ENCODE assay signal across 14 mouse cellular contexts in the genomic region with DNA sequence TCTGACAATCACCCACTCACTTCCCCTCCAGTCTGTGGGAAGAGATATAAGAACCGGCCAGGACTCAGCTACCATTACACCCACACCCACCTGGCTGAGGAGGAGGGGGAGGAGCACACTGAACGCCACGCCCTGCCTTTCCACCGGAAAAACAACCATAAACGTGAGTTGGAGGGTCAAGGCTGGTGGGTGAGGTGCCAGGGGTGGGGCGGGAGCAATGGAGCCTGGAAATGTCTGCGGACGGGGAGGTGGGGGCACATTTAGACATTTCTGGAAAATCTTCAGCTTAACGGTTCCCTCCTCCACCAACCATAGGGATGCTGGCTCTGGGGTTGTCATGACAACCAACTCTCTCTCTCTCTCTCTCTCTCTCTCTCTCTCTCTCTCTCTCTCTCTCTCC. TPM values are rescaled to one million over a fixed set of nuclear protein-coding genes. Genes with fewer than 3 reads are reported as not detected.
A peak's percentile ranks its signal among the peaks of the same experiment; 100 is the strongest.
DNase-seq lines count a peak whose midpoint lies in the region; ATAC-seq and TF ChIP-seq lines count a peak whose summit lies in the region.
"Had no signal": no experiment of that assay in that cellular context is flagged by ENCODE, and none has a peak within 500 bp of the region (broad histone marks: within the 10 kb centered on the region; RNA-seq: fewer than 3 reads in every experiment).

No protein-coding gene starts in this region.

- no peak for TF ChIP-seq EP300 in liver, postnatal 0 days (IDR thresholded peaks at IDR 0.05; ENCODE audit: low read depth)

- peaks cover 3% of the 10 kb centered on the region; the same call in 1 of the 2 replicates for H3K27me3 ChIP-seq in liver, embryonic 11.5 days (replicated peaks; ENCODE audit: control insufficient read depth, insufficient read depth, low read length)
- peaks cover 9% of the 10 kb centered on the region for H3K27me3 ChIP-seq in liver, postnatal 0 days (ENCODE audit: insufficient read depth, low read length)
- no peaks in the 10 kb centered on the region for H3K27me3 ChIP-seq in embryonic facial prominence, embryonic 12.5 days
- no peaks in the 10 kb centered on the region for H3K27me3 ChIP-seq in midbrain, embryonic 16.5 days (ENCODE audit: control insufficient read depth, insufficient read depth, low read depth, low read length)

- 41% methylated on average over 9 of the region's 9 CpGs for WGBS in liver, embryonic 11.5 days
- WGBS in liver, postnatal 0 days (ENCODE audit: insufficient replicate concordance), result 52% methylated on average over 9 of the region's 9 CpGs
- WGBS in embryonic facial prominence, embryonic 12.5 days, result 43% methylated on average over 9 of the region's 9 CpGs
- 15% methylated on average over 9 of the region's 9 CpGs for WGBS in midbrain, embryonic 16.5 days

- no peaks in the 10 kb centered on the region for H3K9me3 ChIP-seq in liver, embryonic 11.5 days (ENCODE audit: control insufficient read depth, low read length)
- no peaks in the 10 kb centered on the region for H3K9me3 ChIP-seq in liver, postnatal 0 days (ENCODE audit: low read length)
- no peaks in the 10 kb centered on the region for H3K9me3 ChIP-seq in embryonic facial prominence, embryonic 12.5 days
- H3K9me3 ChIP-seq in midbrain, embryonic 16.5 days (replicated peaks; ENCODE audit: control insufficient read depth, low read length, poor library complexity, severe bottlenecking), result no peaks in the 10 kb centered on the region
- H3K9me3 ChIP-seq: lung, embryonic 15.5 days had no signal

- TF ChIP-seq CTCF in liver, postnatal 0 days (IDR thresholded peaks at IDR 0.05; ENCODE audit: low read depth), result no peak

- no peak overlapping the region for H3K9ac ChIP-seq in liver, embryonic 11.5 days (ENCODE audit: low read depth, low read length)
- H3K9ac ChIP-seq in liver, postnatal 0 days (replicated peaks), result no peak overlapping the region
- no peak overlapping the region for H3K9ac ChIP-seq in embryonic facial prominence, embryonic 12.5 days
- peak overlapping the region; percentile 61 for H3K9ac ChIP-seq in midbrain, embryonic 16.5 days (ENCODE audit: low read depth, low read length)
- H3K9ac ChIP-seq: lung, embryonic 15.5 days had no signal

- H3K4me3 ChIP-seq in liver, embryonic 11.5 days (ENCODE audit: low read depth, low read length), result no peak overlapping the region
- no peak overlapping the region for H3K4me3 ChIP-seq in liver, postnatal 0 days (ENCODE audit: low read depth, low read length)
- no peak overlapping the region for H3K4me3 ChIP-seq in embryonic facial prominence, embryonic 12.5 days
- H3K4me3 ChIP-seq in midbrain, embryonic 16.5 days (ENCODE audit: low read depth, low read length), result peak overlapping the region; percentile 3; the same call in 1 of the 2 replicates
- H3K4me3 ChIP-seq: gastrocnemius, adult 2 months; lung, embryonic 15.5 days had no signal

- ATAC-seq in liver, embryonic 11.5 days (replicated peaks; ENCODE audit: low FRiP score), result no peak
- no peak for ATAC-seq in liver, postnatal 0 days
- no peak for ATAC-seq in embryonic facial prominence, embryonic 12.5 days (ENCODE audit: insufficient number of reproducible peaks, insufficient read depth, low FRiP score, low TSS enrichment)
- ATAC-seq in midbrain, embryonic 16.5 days, result no peak

- H3K4me2 ChIP-seq in liver, embryonic 11.5 days, result peak overlapping the region; percentile 21; the same call in 1 of the 2 replicates
- no peak overlapping the region for H3K4me2 ChIP-seq in liver, postnatal 0 days (ENCODE audit: low read depth, low read length)
- H3K4me2 ChIP-seq in embryonic facial prominence, embryonic 12.5 days (replicated peaks), result peak overlapping the region; percentile 16
- peak overlapping the region; percentile 49 for H3K4me2 ChIP-seq in midbrain, embryonic 16.5 days (ENCODE audit: low read length)
- H3K4me2 ChIP-seq: lung, embryonic 15.5 days had no signal

- no peaks in the 10 kb centered on the region for H3K36me3 ChIP-seq in liver, embryonic 11.5 days (ENCODE audit: control insufficient read depth, insufficient read depth, low read length)
- no peaks in the 10 kb centered on the region for H3K36me3 ChIP-seq in liver, postnatal 0 days (replicated peaks; ENCODE audit: insufficient read depth, low read length)
- H3K36me3 ChIP-seq in embryonic facial prominence, embryonic 12.5 days, result no peaks in the 10 kb centered on the region
- peaks cover 9% of the 10 kb centered on the region; the same call in 1 of the 2 replicates for H3K36me3 ChIP-seq in midbrain, embryonic 16.5 days (ENCODE audit: control insufficient read depth, insufficient read depth, low read length)
- H3K36me3 ChIP-seq: lung, embryonic 15.5 days had no signal

- peaks cover 52% of the 10 kb centered on the region for H3K4me1 ChIP-seq in liver, embryonic 11.5 days (replicated peaks; ENCODE audit: control insufficient read depth, insufficient read depth, low read length)
- peaks cover 19% of the 10 kb centered on the region for H3K4me1 ChIP-seq in liver, postnatal 0 days (ENCODE audit: insufficient read depth)
- peaks cover 67% of the 10 kb centered on the region for H3K4me1 ChIP-seq in embryonic facial prominence, embryonic 12.5 days
- peaks cover 73% of the 10 kb centered on the region for H3K4me1 ChIP-seq in midbrain, embryonic 16.5 days (ENCODE audit: control insufficient read depth, insufficient read depth, low read length)

- no peak overlapping the region for H3K27ac ChIP-seq in liver, embryonic 11.5 days (ENCODE audit: low read depth, low read length)
- no peak overlapping the region for H3K27ac ChIP-seq in liver, postnatal 0 days (ENCODE audit: low read depth)
- H3K27ac ChIP-seq in embryonic facial prominence, embryonic 12.5 days, result no peak overlapping the region
- H3K27ac ChIP-seq in midbrain, embryonic 16.5 days (ENCODE audit: low read length), result peak overlapping the region; percentile 71
- H3K27ac ChIP-seq: gastrocnemius, adult 2 months; lung, embryonic 15.5 days had no signal

- DNase-seq in liver, embryonic 11.5 days (ENCODE audit: low spot score), result no peak
- DNase-seq in liver, postnatal 0 days, result no peak
- peak; percentile 68 to 69 for DNase-seq in frontal cortex, postnatal 36 days (ENCODE audit: low spot score in 2 of 2)
- no peak for DNase-seq in c-Kit-positive CD71-positive TER-119-positive erythroid progenitor cells, embryonic 14.5 days (ENCODE audit: low spot score)
- no peak for DNase-seq in kidney, adult 8-10 months
- no peak for DNase-seq in adrenal gland, adult 8-10 months
- DNase-seq: adrenal gland, postnatal 14 days; gastrocnemius, adult 2 months; heart, postnatal 4 days; kidney, postnatal 36 days had no signal

RNA-seq across cellular contexts. Expression of a gene that starts 9.3 kb away (rescaled TPM):
- 6.1 and 7.5 TPM in 2 replicates for polyA plus RNA-seq in liver, embryonic 11.5 days (2014; fragmentation: Nextera tagmentation; extraction: Ambion mirVana)
- 0.63 and 0.69 TPM in 2 replicates for polyA plus RNA-seq in liver, postnatal 0 days (2015; fragmentation: Nextera tagmentation; extraction: Ambion mirVana)
- polyA plus RNA-seq in embryonic facial prominence, embryonic 12.5 days (2016; fragmentation: Nextera tagmentation; extraction: Ambion mirVana), result 25.7 and 27.9 TPM in 2 replicates
- 223 and 226 TPM in 2 replicates for polyA plus RNA-seq in midbrain, embryonic 16.5 days (2015; fragmentation: Nextera tagmentation; extraction: Ambion mirVana)
- total RNA-seq in adrenal gland, adult 8-10 months (2022), result 1 to 10 TPM; 2.6 to 6.1 (median 4.0) TPM

RNA-seq across cellular contexts. Expression of a gene that starts 23.9 kb away (rescaled TPM):
- 6.0 and 6.9 TPM in 2 replicates for polyA plus RNA-seq in liver, embryonic 11.5 days (2014; fragmentation: Nextera tagmentation; extraction: Ambion mirVana)
- polyA plus RNA-seq in liver, postnatal 0 days (2015; fragmentation: Nextera tagmentation; extraction: Ambion mirVana), result 5.5 and 5.8 TPM in 2 replicates
- 17.1 and 19.6 TPM in 2 replicates for polyA plus RNA-seq in embryonic facial prominence, embryonic 12.5 days (2016; fragmentation: Nextera tagmentation; extraction: Ambion mirVana)
- 2.5 and 2.7 TPM in 2 replicates for polyA plus RNA-seq in midbrain, embryonic 16.5 days (2015; fragmentation: Nextera tagmentation; extraction: Ambion mirVana)
- total RNA-seq in adrenal gland, adult 8-10 months (2022), result 1 to 10 TPM; 4.8 to 8.0 (median 5.5) TPM
- total RNA-seq: common myeloid progenitor, adult 5-6 weeks had no signal

RNA-seq across cellular contexts. Expression of a gene that starts 31.3 kb away (rescaled TPM):
- polyA plus RNA-seq in liver, embryonic 11.5 days (2014; fragmentation: Nextera tagmentation; extraction: Ambion mirVana), result 51.6 and 53.7 TPM in 2 replicates
- polyA plus RNA-seq in liver, postnatal 0 days (2015; fragmentation: Nextera tagmentation; extraction: Ambion mirVana), result 84.8 and 94.7 TPM in 2 replicates
- polyA plus RNA-seq in embryonic facial prominence, embryonic 12.5 days (2016; fragmentation: Nextera tagmentation; extraction: Ambion mirVana), result 94.0 and 104 TPM in 2 replicates
- polyA plus RNA-seq in midbrain, embryonic 16.5 days (2015; fragmentation: Nextera tagmentation; extraction: Ambion mirVana), result 81.2 and 89.7 TPM in 2 replicates
- 100 to 1,000 TPM in 2 of 4 experiments, 10 to 100 TPM in 2; 75.9 to 116 (median 96.8) TPM for total RNA-seq in adrenal gland, adult 8-10 months (2022)

Comparison
In these comparisons a context has a peak if more than half of its experiments do, and no peak if none do; other contexts are left out.
1. DNase-seq: peak in frontal cortex, postnatal 36 days (2 of 2); none in liver, embryonic 11.5 days (single experiment), liver, postnatal 0 days (single experiment), c-Kit-positive CD71-positive TER-119-positive erythroid progenitor cells, embryonic 14.5 days (single experiment), kidney, adult 8-10 months (0 of 2) and adrenal gland, adult 8-10 months (single experiment).